Mouse (Mus musculus) lung, postnatal 10 days (tissue): ENCODE measurements at regions not wholly inside any gene's neighbourhood (a gene's known extent, or its start where the extent isn't known, plus 50 kb on each side); places are given as distances from the start of the nearest gene placed in this dataset.

ENCODE experiments used
- DNase-seq: peaks from one replicate; pipeline ENCODE4 v3.0.0; 2021

DNA sequence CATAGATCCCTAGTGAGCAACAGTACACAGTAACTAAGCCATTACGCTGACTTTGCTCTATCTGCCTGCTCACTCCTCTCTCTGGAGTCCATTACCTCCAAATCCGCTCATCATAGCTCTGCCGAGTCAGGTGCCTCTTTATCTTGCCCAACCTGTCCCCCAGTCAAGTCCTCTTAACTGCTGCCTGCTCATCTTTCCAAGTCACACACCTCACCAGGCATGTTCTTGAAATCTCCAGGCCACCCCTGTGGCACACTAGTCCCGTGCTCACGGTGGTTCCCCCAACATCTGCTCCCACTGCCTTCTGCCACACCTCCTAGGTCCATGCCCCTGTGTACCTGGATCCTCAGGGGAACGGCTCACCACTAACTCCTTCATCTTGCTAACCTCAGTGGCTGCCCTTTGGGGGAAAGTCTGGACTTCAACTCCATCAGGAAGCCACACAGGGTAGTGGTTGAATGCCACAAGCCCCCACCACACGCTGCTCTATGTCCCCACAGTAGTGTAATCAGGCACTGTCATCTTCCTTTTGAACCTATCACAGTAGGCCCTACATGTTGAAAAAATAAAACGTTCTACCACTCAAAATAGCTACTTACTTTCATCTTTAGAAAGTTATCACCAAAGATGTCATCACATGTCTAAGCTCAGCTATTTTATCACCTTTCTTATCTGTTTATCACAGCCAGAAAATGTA is 126.3 kb upstream of the Klf14 start:
- no peak for DNase-seq

DNA sequence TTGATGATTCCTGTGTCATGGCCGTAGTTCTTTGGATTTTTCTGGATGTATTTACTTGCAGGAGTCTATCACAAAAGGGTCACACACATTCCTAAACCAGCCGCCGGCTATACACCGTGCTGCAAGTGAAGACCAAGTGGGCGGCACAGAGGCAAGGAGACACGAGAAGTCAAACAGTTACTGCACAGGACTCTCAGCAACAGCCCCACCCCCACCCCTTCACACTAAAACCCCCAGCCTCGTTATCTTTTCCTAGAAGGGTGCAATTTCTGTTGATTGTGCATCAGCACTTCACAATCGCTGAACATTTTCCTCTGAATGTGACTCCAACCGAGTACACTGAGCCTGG is 126.9 kb upstream of the Klf14 start:
- no peak for DNase-seq

GRCm38 (mm10) chr6:31086283-31086682 is 127.4 kb upstream of the Klf14 start:
- no peak for DNase-seq

- DNase-seq = no peak
Observed at GRCm38 (mm10) chr6:31086798-31087360, 128.0 kb upstream of the Klf14 start.

DNA sequence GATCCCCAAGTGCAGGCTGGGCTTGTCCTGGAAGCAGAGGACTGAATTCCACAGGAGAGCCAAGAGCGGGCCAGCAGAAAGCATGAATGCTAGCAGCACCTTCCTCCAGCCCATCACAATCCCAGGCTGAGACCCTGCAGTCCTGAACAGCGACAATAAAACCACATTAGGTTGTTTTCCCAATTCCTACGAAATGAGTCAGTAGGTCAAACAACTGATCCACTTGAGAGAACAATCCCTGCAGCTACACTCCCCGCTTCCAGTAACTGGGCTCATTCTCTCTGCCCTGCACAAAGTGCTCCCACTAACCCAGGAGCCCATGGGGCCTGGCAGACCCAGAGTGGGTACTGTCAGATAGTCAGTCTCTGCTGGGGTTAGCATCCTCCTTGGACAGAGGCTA is 128.6 kb upstream of the Klf14 start:
- DNase-seq = no peak

DNA sequence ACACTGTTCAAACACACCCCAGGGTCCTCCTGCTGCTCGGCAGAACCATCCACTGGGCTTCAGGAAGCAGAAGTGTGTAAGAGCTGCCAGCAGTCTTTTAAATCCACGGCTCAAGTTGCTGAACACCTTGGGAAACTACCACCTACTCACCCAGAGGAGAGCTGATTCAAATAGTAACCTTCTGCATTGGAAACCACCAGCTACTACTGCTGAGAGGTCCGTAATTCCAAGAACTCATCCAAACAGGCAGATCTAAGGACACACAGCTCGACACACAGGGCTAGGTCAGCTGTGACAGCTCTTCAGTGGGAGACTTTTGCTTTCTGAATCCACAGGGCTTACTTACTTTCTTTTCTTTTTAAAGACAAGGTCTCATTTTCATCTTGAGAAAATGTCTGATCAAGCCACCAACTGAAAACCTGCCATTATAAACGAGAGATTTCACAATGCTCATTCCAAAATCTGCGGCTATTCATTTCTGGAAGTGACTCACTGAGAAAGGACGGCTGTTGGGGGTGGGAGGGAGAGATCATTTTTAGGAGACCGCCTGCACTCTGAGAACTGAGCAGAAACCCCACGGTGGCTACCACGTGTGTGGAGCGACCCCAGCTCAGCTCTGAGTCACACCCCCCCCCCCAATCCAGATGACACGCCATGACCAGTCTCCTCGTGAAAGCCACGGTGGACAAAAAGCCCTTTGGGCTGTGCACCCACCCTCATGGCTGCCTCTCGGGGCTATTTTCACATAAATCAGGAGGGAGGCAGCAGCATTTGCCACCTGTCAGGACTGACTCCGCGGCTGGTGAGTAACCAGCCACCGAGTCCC is 129.5 kb upstream of the Klf14 start:
- DNase-seq = peak; percentile 64

GRCm38 (mm10) chr6:31088973-31089368 is 130.1 kb upstream of the Klf14 start:
- no peak for DNase-seq

GRCm38 (mm10) chr6:31090288-31090687 is 131.4 kb upstream of the Klf14 start:
- DNase-seq = no peak

GRCm38 (mm10) chr6:31090791-31091190 is 131.9 kb upstream of the Klf14 start:
- no peak for DNase-seq

DNA sequence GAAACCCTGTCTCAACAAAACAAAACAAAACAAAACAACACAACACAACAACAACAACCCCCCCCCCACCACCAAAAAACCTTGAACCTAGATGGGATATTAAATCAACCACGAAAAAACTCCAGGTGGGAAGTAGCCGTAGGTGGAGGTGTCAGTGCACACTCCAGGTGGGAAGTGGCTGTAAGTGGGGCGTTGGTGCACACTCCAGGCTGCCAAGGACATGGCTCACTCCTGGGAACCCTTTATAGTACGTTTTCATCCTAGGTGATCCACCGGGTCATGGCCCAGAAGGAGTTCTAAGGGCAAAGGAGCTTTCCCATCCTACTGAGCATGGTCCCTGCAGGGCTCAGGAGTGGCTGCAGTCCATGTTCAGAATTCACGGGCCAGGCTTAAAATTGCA is 133.4 kb upstream of the Klf14 start:
- no peak for DNase-seq

GRCm38 (mm10) chr6:31092760-31093159 is 133.9 kb upstream of the Klf14 start:
- peak; percentile 48 for DNase-seq

GRCm38 (mm10) chr6:31095943-31096714 is 137.3 kb upstream of the Klf14 start:
- DNase-seq = no peak

GRCm38 (mm10) chr6:31096787-31097186 is 137.9 kb upstream of the Klf14 start:
- DNase-seq = no peak

DNA sequence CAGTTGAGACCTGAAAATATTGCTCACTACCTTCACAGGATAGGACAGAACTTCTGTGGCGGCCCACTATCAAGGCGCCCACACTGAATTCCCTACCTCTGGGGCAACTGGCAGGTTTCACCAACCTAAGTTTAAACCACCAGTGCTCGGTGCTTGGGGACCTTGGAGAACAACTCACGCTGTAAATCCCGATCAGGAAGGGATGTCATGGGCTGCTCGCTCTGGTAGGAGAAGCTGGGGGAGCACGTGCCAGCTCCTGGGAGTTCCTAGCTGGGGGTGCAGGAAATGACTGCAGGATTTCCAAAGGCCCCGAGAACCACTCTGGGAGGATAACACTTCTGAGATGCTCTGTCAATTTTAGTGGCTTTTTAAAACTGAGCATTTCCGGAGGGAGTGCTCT is 138.4 kb upstream of the Klf14 start:
- no peak for DNase-seq

GRCm38 (mm10) chr6:31098106-31098505 is 139.2 kb upstream of the Klf14 start:
- no peak for DNase-seq

- no peak for DNase-seq
Observed at GRCm38 (mm10) chr6:31100084-31100579, 141.3 kb upstream of the Klf14 start.

DNA sequence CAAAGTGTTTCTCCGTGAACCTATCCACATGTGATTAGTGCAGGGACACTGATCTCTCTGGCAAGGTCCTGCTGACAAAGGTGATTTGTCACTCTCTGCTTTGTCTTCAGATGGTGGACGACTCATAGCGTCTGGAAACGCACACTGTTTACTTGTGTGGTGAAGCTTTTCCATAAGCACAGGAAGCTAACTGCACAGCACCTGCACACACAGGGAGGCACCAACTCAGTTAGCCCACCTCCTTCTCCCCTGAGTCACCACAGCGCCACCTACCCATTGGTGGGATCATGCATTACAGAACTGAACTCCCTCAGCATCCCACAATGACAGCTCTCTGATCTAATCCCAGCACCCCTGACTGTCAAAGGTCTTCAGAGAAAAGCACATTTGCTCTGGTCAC is 141.9 kb upstream of the Klf14 start:
- no peak for DNase-seq

- no peak for DNase-seq
Observed at GRCm38 (mm10) chr6:31106144-31106836, 147.4 kb upstream of the Klf14 start.

- no peak for DNase-seq
Observed at GRCm38 (mm10) chr6:31106856-31107359, 148.0 kb upstream of the Klf14 start.

DNA sequence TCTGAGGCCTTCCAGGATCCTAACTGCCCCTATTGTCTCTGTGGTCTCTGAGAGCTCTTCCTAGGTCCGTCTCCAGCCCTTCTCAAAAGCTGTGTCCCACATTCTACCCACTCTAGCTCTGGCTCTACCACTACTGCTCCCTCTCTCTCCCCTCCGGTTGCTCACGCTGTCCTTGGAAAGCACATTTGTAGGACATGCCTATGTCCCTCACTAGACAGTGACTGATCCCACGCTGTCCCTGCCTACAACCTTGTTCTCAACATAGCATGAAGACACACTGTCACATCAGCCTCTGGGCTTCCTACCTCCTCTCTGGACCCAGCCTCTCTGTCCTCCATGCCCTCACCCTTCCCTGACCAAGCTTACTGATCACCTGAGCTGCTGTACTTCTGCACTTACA is 148.5 kb upstream of the Klf14 start:
- no peak for DNase-seq

GRCm38 (mm10) chr6:31107916-31108685 is 149.2 kb upstream of the Klf14 start:
- no peak for DNase-seq

DNA sequence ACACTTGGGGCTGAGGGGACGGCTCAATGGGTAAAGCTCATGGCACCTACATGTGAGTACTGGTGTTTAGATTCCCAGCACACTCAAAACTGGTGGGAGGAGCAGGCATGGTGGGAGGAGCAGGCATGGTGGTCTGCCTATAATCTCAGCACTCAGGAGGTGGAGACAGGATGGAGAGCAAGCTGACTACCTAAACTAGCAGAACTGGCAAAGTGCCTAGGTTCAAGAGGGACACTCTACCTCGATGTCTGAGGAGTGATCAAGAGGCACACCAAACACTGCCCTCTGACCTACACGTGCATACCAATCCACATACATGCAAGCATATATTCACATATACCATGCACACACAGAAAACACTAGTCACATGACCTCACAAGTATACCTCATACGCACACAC is 150.7 kb upstream of the Klf14 start:
- DNase-seq = no peak
